Mouse (Mus musculus) brain, embryonic 14.5 days (tissue): ENCODE results near the gene Mfap1b.

Experiments used
- CTCF ChIP-seq: fragments of 200-500 bp; IDR thresholded peaks from 2 replicates; pipeline ENCODE4 v1.5.1; 2012; ENCODE audit warnings: inconsistent platforms, mild to moderate bottlenecking, moderate library complexity, borderline replicate concordance; ENCODE audit not compliant: insufficient read depth, insufficient read length; ENCODE audit errors: extremely low read depth
- POLR2A ChIP-seq: fragments of 200-500 bp; IDR thresholded peaks from 2 replicates; pipeline ENCODE4 v1.6.1; 2012; ENCODE audit warnings: mild to moderate bottlenecking, inconsistent platforms, borderline replicate concordance; ENCODE audit not compliant: poor library complexity, insufficient read depth, insufficient read length, severe bottlenecking; ENCODE audit errors: extremely low read depth

- TF ChIP-seq CTCF (no peak), POLR2A (no peak)
Measured at GRCm38 (mm10) chr2:121452361-121452760, 21.5 kb downstream of the Mfap1b start.
